Mouse (Mus musculus): ENCODE measurements around the gene Fn3krp. TPM values are rescaled to one million over a fixed set of nuclear protein-coding genes. Genes with fewer than 3 reads are reported as not detected.

Fn3krp gene
- total RNA-seq, 1 experiment = 9.9 TPM

DNA sequence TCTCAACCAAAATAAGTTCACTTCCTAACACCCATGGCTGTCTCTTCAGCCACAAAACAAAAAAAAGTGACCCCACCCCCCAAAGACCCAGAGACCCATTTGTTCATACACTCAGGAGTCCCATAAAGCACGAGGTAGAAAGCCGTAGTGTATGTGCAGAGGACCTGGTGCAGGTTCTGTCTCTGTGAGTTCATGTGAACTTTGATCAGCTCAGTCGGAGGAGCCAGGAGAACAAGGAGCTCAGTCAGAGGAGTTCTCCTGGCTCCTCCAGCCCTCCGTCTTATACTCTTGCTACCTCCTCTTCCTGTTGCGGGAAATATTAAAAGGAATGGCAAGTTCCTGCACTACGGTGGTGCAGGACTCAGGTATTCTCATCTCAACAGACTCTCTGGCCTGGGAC lies 46.2 kb downstream of the Fn3krp start:
- in situ Hi-C loops (cut with MboI; ENCODE audit: low sequenced_read_pairs in 2 of 2, unreplicated experiment in 2 of 2) = no loop called here
- no peak overlapping the region for H3K27ac ChIP-seq (ENCODE audit: insufficient read depth, low read depth, low read length, poor library complexity, severe bottlenecking)
- DNase-seq (ENCODE audit: low read depth, low spot score) = no peak
- H3K36me3 ChIP-seq (ENCODE audit: control insufficient read depth, insufficient read depth, low read length, poor library complexity, severe bottlenecking) = peaks cover 9% of the 10 kb centered on the region
- no peaks in the 10 kb centered on the region for H3K9me3 ChIP-seq (ENCODE audit: control insufficient read depth, insufficient read depth, low read depth, low read length)
- H3K4me1 ChIP-seq (ENCODE audit: control insufficient read depth in 2 of 2, insufficient read depth in 2 of 2, low read length in 2 of 2, poor library complexity in 1 of 2) = no peaks in the 10 kb centered on the region
- TF ChIP-seq MAFK (IDR thresholded peaks at IDR 0.05; ENCODE audit: insufficient read depth, low read depth, low read length) = no peak
- no peak for TF ChIP-seq ZNF384 (IDR thresholded peaks at IDR 0.05; ENCODE audit: low read depth, low read length)
- no peak for TF ChIP-seq ZC3H11A (IDR thresholded peaks at IDR 0.05; ENCODE audit: borderline replicate concordance, low read depth, low read length)
- no peak for TF ChIP-seq CHD2 (IDR thresholded peaks at IDR 0.05; ENCODE audit: low read depth, low read length)
- TF ChIP-seq HCFC1 (IDR thresholded peaks at IDR 0.05; ENCODE audit: borderline replicate concordance, insufficient read depth, low read length) = no peak
- H3K9ac ChIP-seq (ENCODE audit: insufficient read depth, low read depth, low read length, poor library complexity, severe bottlenecking) = no peak overlapping the region
- no peak overlapping the region for H3K4me3 ChIP-seq (ENCODE audit: insufficient read depth in 1 of 2, low read depth in 1 of 2, low read length in 2 of 2, poor library complexity in 1 of 2, severe bottlenecking in 1 of 2)

DNA sequence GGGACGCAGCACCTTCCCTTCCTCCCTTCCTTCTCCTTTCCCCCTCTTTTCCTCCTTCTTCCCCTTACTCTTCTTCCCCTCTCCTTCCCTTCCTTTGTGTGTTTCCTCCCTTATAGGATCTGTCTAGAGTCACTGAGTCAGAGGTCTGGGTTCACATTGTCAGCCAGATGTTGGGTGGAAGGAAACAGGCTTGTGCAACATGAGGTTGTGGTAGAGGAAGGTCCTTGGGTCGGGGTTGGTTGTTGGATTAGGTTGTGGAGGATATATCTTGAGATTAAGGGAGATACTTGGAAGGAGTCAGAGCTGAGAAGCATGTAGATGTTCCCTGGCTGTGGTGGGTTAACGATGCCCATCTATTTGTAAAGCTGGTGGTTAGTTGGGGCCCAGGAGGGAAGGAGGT lies 53.6 kb downstream of the Fn3krp start:
- no peak overlapping the region for H3K9ac ChIP-seq (ENCODE audit: insufficient read depth, low read depth, low read length, poor library complexity, severe bottlenecking)
- H3K4me3 ChIP-seq (ENCODE audit: insufficient read depth in 1 of 2, low read depth in 1 of 2, low read length in 2 of 2, poor library complexity in 1 of 2, severe bottlenecking in 1 of 2) = no peak overlapping the region
- H3K4me1 ChIP-seq (ENCODE audit: control insufficient read depth in 2 of 2, insufficient read depth in 2 of 2, low read length in 2 of 2, poor library complexity in 1 of 2) = no peaks in the 10 kb centered on the region; a peak in 1 of 4 replicates
- peaks cover 9% of the 10 kb centered on the region; the same call in 1 of the 2 replicates for H3K36me3 ChIP-seq (ENCODE audit: control insufficient read depth, insufficient read depth, low read length, poor library complexity, severe bottlenecking)
- TF ChIP-seq MAFK (IDR thresholded peaks at IDR 0.05; ENCODE audit: insufficient read depth, low read depth, low read length) (no peak), ZNF384 (IDR thresholded peaks at IDR 0.05; ENCODE audit: low read depth, low read length) (no peak), CHD2 (IDR thresholded peaks at IDR 0.05; ENCODE audit: low read depth, low read length) (no peak), ZC3H11A (IDR thresholded peaks at IDR 0.05; ENCODE audit: borderline replicate concordance, low read depth, low read length) (no peak), HCFC1 (IDR thresholded peaks at IDR 0.05; ENCODE audit: borderline replicate concordance, insufficient read depth, low read length) (no peak)
- H3K9me3 ChIP-seq (ENCODE audit: control insufficient read depth, insufficient read depth, low read depth, low read length) = no peaks in the 10 kb centered on the region
- no peak overlapping the region for H3K27ac ChIP-seq (ENCODE audit: insufficient read depth, low read depth, low read length, poor library complexity, severe bottlenecking)
- DNase-seq (ENCODE audit: low read depth, low spot score) = no peak
- in situ Hi-C loops (cut with MboI; ENCODE audit: low sequenced_read_pairs in 2 of 2, unreplicated experiment in 2 of 2) = no loop called here

- no peak overlapping the region for H3K9ac ChIP-seq (ENCODE audit: insufficient read depth, low read depth, low read length, poor library complexity, severe bottlenecking)
- H3K9me3 ChIP-seq (ENCODE audit: control insufficient read depth, insufficient read depth, low read depth, low read length) = no peaks in the 10 kb centered on the region
- DNase-seq (ENCODE audit: low read depth, low spot score) = peak; percentile 43
- in situ Hi-C loops (cut with MboI; ENCODE audit: low sequenced_read_pairs in 2 of 2, unreplicated experiment in 2 of 2) = no loop called here
- H3K27ac ChIP-seq (ENCODE audit: insufficient read depth, low read depth, low read length, poor library complexity, severe bottlenecking) = no peak overlapping the region
- no peak overlapping the region for H3K4me3 ChIP-seq (ENCODE audit: insufficient read depth in 1 of 2, low read depth in 1 of 2, low read length in 2 of 2, poor library complexity in 1 of 2, severe bottlenecking in 1 of 2)
- peaks cover 9% of the 10 kb centered on the region; the same call in 1 of the 2 replicates for H3K36me3 ChIP-seq (ENCODE audit: control insufficient read depth, insufficient read depth, low read length, poor library complexity, severe bottlenecking)
- no peaks in the 10 kb centered on the region; a peak in 1 of 4 replicates for H3K4me1 ChIP-seq (ENCODE audit: control insufficient read depth in 2 of 2, insufficient read depth in 2 of 2, low read length in 2 of 2, poor library complexity in 1 of 2)
- TF ChIP-seq MAFK (IDR thresholded peaks at IDR 0.05; ENCODE audit: insufficient read depth, low read depth, low read length) = no peak
- TF ChIP-seq ZNF384 (IDR thresholded peaks at IDR 0.05; ENCODE audit: low read depth, low read length) = peak; percentile 70
- no peak for TF ChIP-seq CHD2 (IDR thresholded peaks at IDR 0.05; ENCODE audit: low read depth, low read length)
- 0 out of 2 replicates have a peak, but pooled peaks have one; percentile 32 for TF ChIP-seq ZC3H11A (IDR thresholded peaks at IDR 0.05; ENCODE audit: borderline replicate concordance, low read depth, low read length)
Measured at GRCm38 (mm10) chr11:121475699-121476415, 54.7 kb downstream of the Fn3krp start.

- Histone ChIP-seq H3K4me1 (ENCODE audit: control insufficient read depth in 2 of 2, insufficient read depth in 2 of 2, low read length in 2 of 2, poor library complexity in 1 of 2) (no peaks in the 10 kb centered on the region; a peak in 1 of 4 replicates), H3K36me3 (ENCODE audit: control insufficient read depth, insufficient read depth, low read length, poor library complexity, severe bottlenecking) (peaks cover 15% of the 10 kb centered on the region; the same call in 1 of the 2 replicates), H3K9ac (ENCODE audit: insufficient read depth, low read depth, low read length, poor library complexity, severe bottlenecking) (no peak overlapping the region), H3K9me3 (ENCODE audit: control insufficient read depth, insufficient read depth, low read depth, low read length) (no peaks in the 10 kb centered on the region), H3K27ac (ENCODE audit: insufficient read depth, low read depth, low read length, poor library complexity, severe bottlenecking) (no peak overlapping the region), H3K4me3 (ENCODE audit: insufficient read depth in 1 of 2, low read depth in 1 of 2, low read length in 2 of 2, poor library complexity in 1 of 2, severe bottlenecking in 1 of 2) (no peak overlapping the region)
- in situ Hi-C loops (cut with MboI; ENCODE audit: low sequenced_read_pairs in 2 of 2, unreplicated experiment in 2 of 2) = no loop called here
- DNase-seq (ENCODE audit: low read depth, low spot score) = no peak
- no peak for TF ChIP-seq ZC3H11A (IDR thresholded peaks at IDR 0.05; ENCODE audit: borderline replicate concordance, low read depth, low read length)
- no peak for TF ChIP-seq MAFK (IDR thresholded peaks at IDR 0.05; ENCODE audit: insufficient read depth, low read depth, low read length)
- TF ChIP-seq HCFC1 (IDR thresholded peaks at IDR 0.05; ENCODE audit: borderline replicate concordance, insufficient read depth, low read length) = no peak
- TF ChIP-seq ZNF384 (IDR thresholded peaks at IDR 0.05; ENCODE audit: low read depth, low read length) = no peak
- no peak for TF ChIP-seq CHD2 (IDR thresholded peaks at IDR 0.05; ENCODE audit: low read depth, low read length)
Measured at GRCm38 (mm10) chr11:121479476-121480203, 58.4 kb downstream of the Fn3krp start.

Other genes starting within 250 kb of the Fn3krp start
- gene Hexdc, start 217.0 kb upstream of the Fn3krp start, total RNA-seq (2012; rRNA removed) = 13.3 and 15.5 TPM in 2 replicates
- gene Ogfod3, start 216.7 kb upstream of the Fn3krp start, total RNA-seq (2012; rRNA removed) = 16.3 and 23.2 TPM in 2 replicates
- 20.8 and 29.3 TPM in 2 replicates for gene Cybc1, start 192.1 kb upstream of the Fn3krp start, total RNA-seq (2012; rRNA removed)
- 10.9 and 11.7 TPM in 2 replicates for gene Narf, start 184.1 kb upstream of the Fn3krp start, total RNA-seq (2012; rRNA removed)
- 19.1 and 23.2 TPM in 2 replicates for gene Foxk2, start 161.4 kb upstream of the Fn3krp start, total RNA-seq (2012; rRNA removed)
- gene Wdr45b, start 67.0 kb upstream of the Fn3krp start, total RNA-seq (2012; rRNA removed) = 50.5 and 71.8 TPM in 2 replicates
- gene Rab40b, start 33.1 kb upstream of the Fn3krp start, total RNA-seq (2012; rRNA removed) = not detected in 2 replicates
- gene Fn3k, start 13.5 kb downstream of the Fn3krp start, total RNA-seq (2012; rRNA removed) = 0.16 and 0.18 TPM in 2 replicates
- gene Tbcd, start 30.5 kb downstream of the Fn3krp start, total RNA-seq (2012; rRNA removed) = 68.6 and 70.6 TPM in 2 replicates
- gene Zfp750, start 97.9 kb downstream of the Fn3krp start, total RNA-seq (2012; rRNA removed) = 1.5 and 2.2 TPM in 2 replicates

Measured in ES-E14 (cell line).